Mouse (Mus musculus) Patski (cell line): ENCODE results near the gene D5Ertd579e. TPM values are rescaled to one million over a fixed set of nuclear protein-coding genes. Genes with fewer than 3 reads are reported as not detected.

Experiments used
- ATAC-seq: fragments of 100-300 bp; one replicate; pipeline ENCODE4 v1.8.0; 2021
- CTCF ChIA-PET: fragments of 350-600 bp; sonication (Branson Sonifier 250); formaldehyde crosslinking; loops from one replicate; lab custom pipeline; 2022; ENCODE audit warnings: inconsistent platforms; lab: Charles Lee
- POLR2A ChIA-PET: fragments of 350-600 bp; sonication (Branson Sonifier 250); formaldehyde crosslinking; loops from one replicate; lab custom pipeline; 2022; ENCODE audit warnings: antibody characterized with exemption, inconsistent platforms; lab: Charles Lee
- DNase-seq: peaks from one replicate; pipeline ENCODE4 v3.0.0-alpha.2; 2011; ENCODE audit warnings: low read depth, low spot score
- H3K27me3 ChIP-seq: fragments of 371-371 bp; one replicate; pipeline ENCODE4 v1.5.1; 2021
- CTCF ChIP-seq: fragments of 100-300 bp; IDR thresholded peaks from one replicate; pipeline ENCODE4 v1.5.1; 2021
- in situ Hi-C: fragments of 300-500 bp; cut with MboI; formaldehyde crosslinking; loops from 3 replicates; pipeline ENCODE4 v1.11.1; 2018; ENCODE audit warnings: low pct_unique_long_range_greater_than_20kb, mixed read lengths
- polyA plus RNA-seq: library from polyadenylated mRNA; unstranded; gene quantifications from one replicate; pipeline ENCODE4 v1.2.3, GENCODE M21; 2021

The D5Ertd579e gene
- polyA plus RNA-seq, 1 experiment from 2014 or later, result 71.5 TPM

DNA sequence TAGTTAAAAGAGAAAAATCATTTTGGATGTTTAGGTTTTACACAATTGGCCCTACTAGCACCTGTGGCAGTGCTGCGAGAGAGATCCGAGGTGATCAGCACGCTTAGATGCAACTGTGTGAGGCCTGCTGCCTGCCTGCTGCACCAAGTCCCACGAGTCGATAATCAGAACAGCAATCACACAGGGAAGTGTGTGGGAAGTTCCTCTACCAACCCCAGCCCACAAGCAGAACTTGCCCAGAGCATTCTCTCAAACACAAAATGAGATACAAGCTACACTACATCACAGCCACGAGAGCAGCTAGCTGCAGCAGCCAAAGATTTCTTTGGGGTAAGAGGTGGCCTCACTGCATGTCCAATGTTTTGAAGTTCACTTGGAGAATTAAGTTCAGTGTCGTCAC lies 94.3 kb downstream of the D5Ertd579e start:
- in situ Hi-C loops, result loop anchor here (5.0 kb wide), 2 partner anchors 86 to 141 kb away; no protein-coding TSS in a partner anchor
- TF ChIP-seq CTCF, result no peak
- CTCF ChIA-PET, result interaction anchor here (1.0 to 9.6 kb wide), 3 partner anchors 15 to 138 kb away, joined by 3 to 62 read pairs (median 8); no protein-coding TSS in a partner anchor
- H3K27me3 ChIP-seq, result no peaks in the 10 kb centered on the region
- POLR2A ChIA-PET, result interaction anchor here (0.7 kb wide), 1 partner anchor 146 kb away, joined by 3 read pairs; no protein-coding TSS in a partner anchor
- DNase-seq (no peak), ATAC-seq (no peak)

DNA sequence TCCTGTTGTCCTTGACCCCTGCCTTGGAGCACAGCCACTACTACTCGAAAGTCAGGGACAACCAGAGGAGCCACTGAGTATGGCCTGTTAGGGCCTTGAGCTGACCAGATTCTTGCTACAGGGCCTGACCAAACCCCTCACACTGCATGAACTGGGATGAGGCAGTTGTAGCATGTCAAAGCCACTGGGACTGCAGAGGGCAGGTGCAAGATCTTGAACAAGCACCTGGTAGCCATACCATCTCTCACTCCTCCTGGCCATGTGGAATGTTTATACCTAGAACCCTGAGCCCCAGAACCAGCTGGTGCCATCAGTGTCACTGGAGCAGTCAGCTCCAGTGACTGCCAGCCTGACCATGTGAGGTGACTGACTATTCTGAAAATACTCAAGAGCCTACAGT lies 96.9 kb downstream of the D5Ertd579e start:
- DNase-seq (no peak), ATAC-seq (no peak)
- H3K27me3 ChIP-seq, result no peaks in the 10 kb centered on the region
- in situ Hi-C loops, result no loop called here
- POLR2A ChIA-PET, result no interaction called here
- CTCF ChIA-PET, result interaction anchor here (1.0 to 2.0 kb wide), 3 partner anchors 100 to 149 kb away, joined by 3 to 10 read pairs (median 5); no protein-coding TSS in a partner anchor
- TF ChIP-seq CTCF, result no peak

DNA sequence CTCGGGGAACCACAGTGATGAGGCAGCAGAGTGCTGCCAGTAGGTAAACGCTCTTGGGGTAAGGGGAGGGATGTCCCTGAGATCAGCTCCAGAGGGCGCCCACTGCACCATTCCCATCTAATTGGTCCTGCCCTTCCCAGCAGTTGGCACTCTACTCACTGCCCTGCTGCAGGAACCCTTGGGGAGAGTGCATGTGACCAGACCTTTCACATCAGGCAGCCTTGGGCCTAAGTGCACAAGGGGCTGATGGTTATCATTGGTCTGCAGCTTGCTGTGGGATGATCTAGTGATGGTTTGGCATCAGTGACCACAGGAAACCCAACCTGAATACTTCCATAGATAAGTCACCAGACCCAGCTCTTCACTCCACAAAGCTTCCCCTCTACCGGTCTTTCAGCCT lies 98.2 kb downstream of the D5Ertd579e start:
- no peaks in the 10 kb centered on the region for H3K27me3 ChIP-seq
- no peak for ATAC-seq
- ChIA-PET CTCF (interaction anchor here (1.0 to 2.0 kb wide), 3 partner anchors 9 to 144 kb away, joined by 3 to 10 read pairs (median 6); no protein-coding TSS in a partner anchor), POLR2A (interaction anchor here (0.8 to 1.0 kb wide), 2 partner anchors 115 to 141 kb away, joined by 3 read pairs; no protein-coding TSS in a partner anchor)
- no peak for DNase-seq
- TF ChIP-seq CTCF, result no peak
- in situ Hi-C loops, result no loop called here

DNA sequence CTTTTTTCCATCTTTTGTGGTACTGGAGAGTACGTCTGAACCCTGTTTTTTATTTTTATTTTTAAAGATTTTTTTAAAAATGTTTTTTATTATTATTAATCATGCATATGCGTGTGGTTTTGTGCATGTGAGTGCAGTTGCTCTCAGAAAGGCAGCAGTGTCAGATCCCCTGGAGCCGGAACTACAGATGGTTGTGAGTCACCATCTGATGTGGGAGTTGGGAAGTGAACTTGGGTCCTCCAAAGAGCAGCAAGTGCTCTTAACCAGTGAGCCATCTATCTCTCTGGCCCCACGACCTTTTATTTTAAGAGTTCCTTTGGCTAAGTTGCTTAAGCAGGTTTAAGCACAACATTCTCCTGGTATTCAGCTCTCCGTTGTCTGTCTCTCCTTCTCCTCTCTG lies 99.6 kb downstream of the D5Ertd579e start:
- DNase-seq, result no peak
- no peak for ATAC-seq
- CTCF ChIA-PET, result interaction anchor here (2.5 kb wide), 1 partner anchor 143 kb away, joined by 8 read pairs; no protein-coding TSS in a partner anchor
- H3K27me3 ChIP-seq, result no peaks in the 10 kb centered on the region
- TF ChIP-seq CTCF, result no peak
- POLR2A ChIA-PET, result no interaction called here
- in situ Hi-C loops, result no loop called here

DNA sequence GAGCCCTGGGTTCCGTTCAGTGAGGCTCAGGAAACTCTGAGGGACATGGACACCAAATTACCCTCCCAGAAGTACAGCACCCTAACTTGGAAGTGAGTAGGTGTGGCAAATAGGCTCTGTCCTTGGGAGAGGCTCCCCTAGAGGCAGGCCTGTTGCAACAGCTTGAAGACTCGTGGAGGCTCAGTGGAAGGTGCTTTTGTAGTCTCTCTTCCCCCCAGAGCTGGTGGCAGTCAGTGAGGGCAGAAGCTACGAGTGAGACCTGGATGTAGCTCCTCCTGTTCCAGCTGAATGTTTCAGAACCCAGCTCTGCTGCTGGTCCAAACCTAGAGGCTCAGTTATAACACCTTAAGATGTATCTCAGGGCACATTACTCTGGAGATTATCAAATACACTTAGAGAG lies 100.7 kb downstream of the D5Ertd579e start:
- DNase-seq, result no peak
- TF ChIP-seq CTCF, result no peak
- in situ Hi-C loops, result no loop called here
- CTCF ChIA-PET, result interaction anchor here (0.9 to 2.5 kb wide), 7 partner anchors 10 to 147 kb away, joined by 3 to 8 read pairs (median 4); no protein-coding TSS in a partner anchor
- POLR2A ChIA-PET, result no interaction called here
- ATAC-seq, result peak; percentile 37
- H3K27me3 ChIP-seq, result no peaks in the 10 kb centered on the region

DNA sequence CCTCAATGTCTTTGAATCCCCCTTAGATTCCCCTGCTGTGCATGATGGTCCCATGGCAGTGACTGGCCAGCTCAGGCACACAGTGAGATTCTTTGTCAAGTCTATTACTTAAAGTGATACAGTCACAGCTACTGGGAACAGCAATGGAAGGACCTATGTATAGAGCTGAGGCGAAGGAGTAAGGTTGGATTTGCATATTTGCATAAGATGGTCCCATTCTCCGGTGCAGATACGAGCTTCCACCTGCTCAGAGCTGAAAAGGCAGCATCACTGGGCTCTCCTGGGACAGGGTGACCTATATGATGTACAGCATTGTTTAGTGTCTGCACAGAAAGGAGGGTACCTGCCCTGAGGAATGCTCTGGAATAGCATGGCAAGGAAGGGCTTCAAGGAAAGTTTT lies 101.5 kb downstream of the D5Ertd579e start:
- ChIA-PET CTCF (interaction anchor here (0.9 to 2.5 kb wide), 4 partner anchors 10 to 148 kb away, joined by 3 to 8 read pairs (median 4); no protein-coding TSS in a partner anchor), POLR2A (no interaction called here)
- no peak for DNase-seq
- ATAC-seq, result no peak
- no peaks in the 10 kb centered on the region for H3K27me3 ChIP-seq
- in situ Hi-C loops, result no loop called here
- no peak for TF ChIP-seq CTCF

DNA sequence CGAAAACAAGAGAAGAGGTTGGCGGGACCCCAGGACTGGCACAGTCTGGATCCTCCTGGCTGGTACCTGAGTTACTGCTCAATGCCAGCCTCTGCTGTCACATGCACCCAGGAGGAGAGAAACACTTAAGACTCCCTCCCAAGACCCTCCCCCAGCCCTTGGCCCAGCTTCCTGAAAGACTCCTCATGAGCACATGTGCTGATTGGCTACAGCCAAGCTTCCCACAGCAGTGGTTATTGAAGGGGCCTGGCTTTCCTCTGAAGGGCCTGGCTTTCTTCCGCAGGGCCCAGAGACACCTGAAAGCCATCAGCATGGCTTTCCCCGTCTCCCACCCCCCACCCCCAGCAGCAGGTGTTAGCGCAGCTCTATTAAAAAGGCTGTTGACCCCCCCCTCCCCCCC lies 102.6 kb downstream of the D5Ertd579e start, which contains the start of gene Tbc1d14:
Tbc1d14 (minus strand) TSS at position 101 of the 400 bp plus-strand sequence.
- POLR2A ChIA-PET, result no interaction called here
- no peak for TF ChIP-seq CTCF
- ATAC-seq, result no peak
- CTCF ChIA-PET, result interaction anchor here (1.1 kb wide), 1 partner anchor 30 kb away, joined by 3 read pairs; no protein-coding TSS in a partner anchor
- H3K27me3 ChIP-seq, result no peaks in the 10 kb centered on the region
- in situ Hi-C loops, result no loop called here
- DNase-seq, result no peak

DNA sequence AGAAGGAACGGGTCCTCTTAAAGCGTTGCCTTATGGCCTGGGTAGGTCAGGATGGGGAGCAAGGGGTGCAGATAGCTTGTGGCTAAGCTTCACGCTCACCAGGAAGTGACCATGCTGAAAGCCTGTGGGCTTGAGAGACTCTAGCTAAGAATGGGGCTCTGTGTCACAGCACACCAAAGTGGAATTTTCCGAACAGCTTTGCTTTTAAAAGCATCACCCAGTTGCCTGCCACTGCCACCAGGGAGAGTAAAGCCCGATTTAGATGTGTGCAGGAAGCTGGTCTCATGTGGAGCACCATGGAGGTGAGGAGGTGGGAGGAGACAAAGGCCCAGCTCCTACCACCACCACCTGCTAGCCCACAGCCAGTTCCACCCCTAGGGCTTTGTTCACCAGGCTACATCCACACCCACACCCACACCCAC lies 105.3 kb downstream of the D5Ertd579e start:
- DNase-seq (no peak), ATAC-seq (no peak)
- CTCF ChIA-PET, result interaction anchor here (0.9 kb wide), 1 partner anchor 88 kb away, joined by 4 read pairs; no protein-coding TSS in a partner anchor
- POLR2A ChIA-PET, result no interaction called here
- H3K27me3 ChIP-seq, result peaks cover 4% of the 10 kb centered on the region
- in situ Hi-C loops, result no loop called here
- no peak for TF ChIP-seq CTCF

DNA sequence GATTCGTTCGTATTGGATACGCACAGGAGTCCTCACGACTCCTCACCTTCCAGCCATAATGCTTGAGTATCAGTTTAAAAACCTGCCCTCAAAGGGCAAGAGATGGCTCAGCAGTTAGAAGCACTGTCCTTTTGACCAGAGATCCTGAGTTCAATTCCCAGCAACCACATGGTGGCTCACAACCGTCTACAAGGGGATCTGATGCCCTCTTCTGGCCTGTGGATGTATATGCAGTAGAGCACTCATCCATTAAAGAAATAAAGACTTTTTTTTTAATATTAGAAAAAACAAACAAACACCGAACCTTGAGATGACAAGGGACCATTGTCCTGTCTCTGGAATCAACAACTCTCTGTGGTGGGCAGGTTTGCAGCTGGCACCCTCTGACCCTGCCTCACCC lies 111.5 kb downstream of the D5Ertd579e start:
- DNase-seq (no peak), ATAC-seq (no peak)
- CTCF ChIA-PET, result interaction anchor here (1.0 to 1.4 kb wide), 4 partner anchors 11 to 155 kb away, joined by 3 read pairs; no protein-coding TSS in a partner anchor
- H3K27me3 ChIP-seq, result peaks cover 4% of the 10 kb centered on the region
- no peak for TF ChIP-seq CTCF
- POLR2A ChIA-PET, result no interaction called here
- in situ Hi-C loops, result loop anchor here (5.0 kb wide), 1 partner anchor 57 kb away; no protein-coding TSS in a partner anchor

DNA sequence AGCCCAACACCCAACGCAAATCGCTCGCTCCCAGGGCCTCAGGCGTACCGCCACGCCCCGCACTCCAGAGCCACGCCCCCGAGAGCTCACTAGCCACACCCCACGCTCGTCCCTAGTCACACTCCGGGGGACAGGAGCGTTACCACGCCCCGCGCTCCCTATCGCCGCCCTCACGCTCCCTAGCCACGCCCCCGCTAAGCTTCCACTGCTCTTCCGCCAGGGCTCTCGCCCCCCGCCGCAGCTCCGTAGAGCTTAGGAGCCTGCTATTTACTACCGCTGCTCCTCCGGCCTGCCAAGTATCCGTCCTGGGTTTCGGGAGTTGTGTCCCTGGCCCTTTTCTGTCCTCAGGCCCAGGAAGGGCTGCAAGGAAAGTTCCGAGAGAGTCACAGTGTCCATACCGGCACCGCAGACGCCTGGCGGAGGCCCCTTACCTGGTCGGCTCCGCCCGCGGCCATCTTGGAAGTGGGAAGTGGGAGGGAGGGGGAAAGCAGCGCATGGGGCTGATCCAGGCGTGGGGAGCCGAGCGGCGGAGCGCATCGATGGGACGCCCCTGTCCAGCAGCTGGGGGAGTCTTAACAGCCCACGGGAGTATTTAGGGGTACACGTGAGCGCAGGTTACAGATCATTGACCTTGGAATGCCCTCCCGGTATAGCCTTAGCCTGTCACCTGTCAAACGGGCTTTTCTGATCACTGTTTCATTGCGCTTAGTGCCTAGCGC lies 113.7 kb downstream of the D5Ertd579e start:
- CTCF ChIA-PET, result interaction anchor here (0.9 to 1.2 kb wide), 3 partner anchors 13 to 60 kb away, joined by 3 to 5 read pairs (median 4); no protein-coding TSS in a partner anchor
- DNase-seq, result peak; percentile 98
- POLR2A ChIA-PET, result interaction anchor here (1.2 kb wide), 2 partner anchors 53 to 59 kb away, joined by 3 to 5 read pairs; no protein-coding TSS in a partner anchor
- ATAC-seq, result peak; percentile 93
- TF ChIP-seq CTCF, result no peak
- in situ Hi-C loops, result loop anchor here (5.0 kb wide), 1 partner anchor 55 kb away; no protein-coding TSS in a partner anchor
- peaks cover 4% of the 10 kb centered on the region for H3K27me3 ChIP-seq
